22 mouse cellular contexts compared by ENCODE assay signal in genomic region chr14:8993421-8993820, GRCm38 (mm10).
DNase-seq lines count a peak whose midpoint lies in the region; ATAC-seq and TF ChIP-seq lines count a peak whose summit lies in the region.
"Had no signal": no experiment of that assay in that cellular context is flagged by ENCODE, and none has a peak within 500 bp of the region (broad histone marks: within the 10 kb centered on the region; RNA-seq: fewer than 3 reads in every experiment).

No protein-coding gene starts in this region.

- no peak overlapping the region for H3K4me3 ChIP-seq in hindbrain, embryonic 13.5 days
- no peak overlapping the region for H3K4me3 ChIP-seq in hindbrain, embryonic 12.5 days
- H3K4me3 ChIP-seq in neural tube, embryonic 14.5 days (ENCODE audit: low read depth, low read length) = no peak overlapping the region
- H3K4me3 ChIP-seq in intestine, postnatal 0 days (ENCODE audit: low read depth, low read length) = no peak overlapping the region
- no peak overlapping the region for H3K4me3 ChIP-seq in liver, embryonic 12.5 days
- H3K4me3 ChIP-seq: embryonic facial prominence, embryonic 10.5 days; embryonic facial prominence, embryonic 12.5 days; forebrain, embryonic 13.5 days; forebrain, embryonic 15.5 days had no signal

- WGBS in hindbrain, embryonic 13.5 days = 60% methylated on average over 1 of the region's 1 CpGs
- WGBS in hindbrain, embryonic 12.5 days = 76% methylated on average over 1 of the region's 1 CpGs
- WGBS in neural tube, embryonic 14.5 days = 21% methylated on average over 1 of the region's 1 CpGs
- 65% methylated on average over 1 of the region's 1 CpGs for WGBS in intestine, postnatal 0 days
- WGBS in liver, embryonic 12.5 days (ENCODE audit: insufficient replicate concordance) = 76% methylated on average over 1 of the region's 1 CpGs

- no peak overlapping the region for H3K9ac ChIP-seq in hindbrain, embryonic 13.5 days
- no peak overlapping the region for H3K9ac ChIP-seq in hindbrain, embryonic 12.5 days
- H3K9ac ChIP-seq in neural tube, embryonic 14.5 days (replicated peaks; ENCODE audit: low read depth, low read length) = no peak overlapping the region
- H3K9ac ChIP-seq in intestine, postnatal 0 days (ENCODE audit: low read depth, low read length) = no peak overlapping the region
- no peak overlapping the region for H3K9ac ChIP-seq in liver, embryonic 12.5 days
- H3K9ac ChIP-seq: embryonic facial prominence, embryonic 12.5 days; forebrain, embryonic 13.5 days; forebrain, embryonic 15.5 days; forebrain, postnatal 0 days had no signal

- no peaks in the 10 kb centered on the region for H3K27me3 ChIP-seq in hindbrain, embryonic 13.5 days
- no peaks in the 10 kb centered on the region for H3K27me3 ChIP-seq in hindbrain, embryonic 12.5 days
- no peaks in the 10 kb centered on the region for H3K27me3 ChIP-seq in neural tube, embryonic 14.5 days (ENCODE audit: control insufficient read depth, insufficient read depth, low read length)
- H3K27me3 ChIP-seq in intestine, postnatal 0 days (replicated peaks; ENCODE audit: control insufficient read depth, insufficient read depth, low read length) = no peaks in the 10 kb centered on the region
- no peaks in the 10 kb centered on the region for H3K27me3 ChIP-seq in liver, embryonic 12.5 days (replicated peaks)
- H3K27me3 ChIP-seq: embryonic facial prominence, embryonic 12.5 days; forebrain, embryonic 13.5 days; forebrain, embryonic 15.5 days had no signal

- TF ChIP-seq CTCF in intestine, postnatal 0 days (IDR thresholded peaks at IDR 0.05; ENCODE audit: low read depth) = no peak

- H3K4me1 ChIP-seq in hindbrain, embryonic 13.5 days (replicated peaks) = no peaks in the 10 kb centered on the region
- H3K4me1 ChIP-seq in hindbrain, embryonic 12.5 days = no peaks in the 10 kb centered on the region
- H3K4me1 ChIP-seq in neural tube, embryonic 14.5 days (ENCODE audit: control insufficient read depth, insufficient read depth, low read length) = no peaks in the 10 kb centered on the region
- no peaks in the 10 kb centered on the region for H3K4me1 ChIP-seq in intestine, postnatal 0 days (replicated peaks; ENCODE audit: control insufficient read depth, insufficient read depth, low read length)
- H3K4me1 ChIP-seq in liver, embryonic 12.5 days = no peaks in the 10 kb centered on the region
- H3K4me1 ChIP-seq: embryonic facial prominence, embryonic 10.5 days; embryonic facial prominence, embryonic 12.5 days; forebrain, embryonic 13.5 days; forebrain, embryonic 15.5 days had no signal

- no peaks in the 10 kb centered on the region for H3K9me3 ChIP-seq in hindbrain, embryonic 13.5 days
- no peaks in the 10 kb centered on the region for H3K9me3 ChIP-seq in hindbrain, embryonic 12.5 days (replicated peaks)
- no peaks in the 10 kb centered on the region for H3K9me3 ChIP-seq in neural tube, embryonic 14.5 days (ENCODE audit: control insufficient read depth, low read length)
- H3K9me3 ChIP-seq in intestine, postnatal 0 days (ENCODE audit: control insufficient read depth) = no peaks in the 10 kb centered on the region
- H3K9me3 ChIP-seq in liver, embryonic 12.5 days (replicated peaks) = no peaks in the 10 kb centered on the region
- H3K9me3 ChIP-seq: embryonic facial prominence, embryonic 10.5 days; embryonic facial prominence, embryonic 12.5 days; forebrain, embryonic 13.5 days; forebrain, embryonic 15.5 days had no signal

- DNase-seq in R1 (ENCODE audit: low read depth, low spot score) = peak; percentile 11
- peak; percentile 1 for DNase-seq in forelimb bud, embryonic 11.5 days (ENCODE audit: low read depth, low spot score)
- no peak for DNase-seq in ovary, postnatal 10 days (ENCODE audit: low spot score)
- DNase-seq: adrenal gland, adult 2 months; adrenal gland, postnatal 10 days; adrenal gland, postnatal 25 days; B cell, adult 2 months; cerebellum, adult 11-12 months; cerebellum, adult 2 months; cerebellum, adult 9-10 months; cerebellum, postnatal 10 days; cerebellum, postnatal 25 days; forebrain, postnatal 0 days had no signal

- H3K27ac ChIP-seq in hindbrain, embryonic 13.5 days = no peak overlapping the region
- H3K27ac ChIP-seq in hindbrain, embryonic 12.5 days = no peak overlapping the region
- H3K27ac ChIP-seq in neural tube, embryonic 14.5 days (ENCODE audit: low read depth, low read length) = no peak overlapping the region
- no peak overlapping the region for H3K27ac ChIP-seq in intestine, postnatal 0 days (ENCODE audit: low read depth, low read length)
- H3K27ac ChIP-seq in liver, embryonic 12.5 days = no peak overlapping the region
- H3K27ac ChIP-seq: embryonic facial prominence, embryonic 10.5 days; embryonic facial prominence, embryonic 12.5 days; forebrain, embryonic 13.5 days; forebrain, embryonic 15.5 days had no signal

- no peak overlapping the region for H3K4me2 ChIP-seq in hindbrain, embryonic 13.5 days
- H3K4me2 ChIP-seq in hindbrain, embryonic 12.5 days (replicated peaks) = no peak overlapping the region
- no peak overlapping the region for H3K4me2 ChIP-seq in neural tube, embryonic 14.5 days (ENCODE audit: low read depth, low read length)
- no peak overlapping the region for H3K4me2 ChIP-seq in intestine, postnatal 0 days (replicated peaks; ENCODE audit: low read depth)
- no peak overlapping the region for H3K4me2 ChIP-seq in liver, embryonic 12.5 days
- H3K4me2 ChIP-seq: embryonic facial prominence, embryonic 12.5 days; forebrain, embryonic 13.5 days; forebrain, embryonic 15.5 days had no signal

- H3K36me3 ChIP-seq in hindbrain, embryonic 13.5 days = no peaks in the 10 kb centered on the region
- no peaks in the 10 kb centered on the region for H3K36me3 ChIP-seq in hindbrain, embryonic 12.5 days
- no peaks in the 10 kb centered on the region for H3K36me3 ChIP-seq in neural tube, embryonic 14.5 days (ENCODE audit: control insufficient read depth, insufficient read depth, low read length)
- no peaks in the 10 kb centered on the region for H3K36me3 ChIP-seq in intestine, postnatal 0 days (ENCODE audit: control insufficient read depth, insufficient read depth)
- no peaks in the 10 kb centered on the region for H3K36me3 ChIP-seq in liver, embryonic 12.5 days
- H3K36me3 ChIP-seq: embryonic facial prominence, embryonic 10.5 days; embryonic facial prominence, embryonic 12.5 days; forebrain, embryonic 15.5 days had no signal

- peak; percentile 57; the same call in 1 of the 2 replicates for ATAC-seq in hindbrain, embryonic 13.5 days (ENCODE audit: low FRiP score)
- ATAC-seq in hindbrain, embryonic 12.5 days (ENCODE audit: low FRiP score) = no peak
- peak; percentile 81 for ATAC-seq in neural tube, embryonic 14.5 days (ENCODE audit: low read depth)
- ATAC-seq in intestine, postnatal 0 days = no peak
- ATAC-seq in liver, embryonic 12.5 days = no peak
- ATAC-seq: forebrain, embryonic 13.5 days; forebrain, embryonic 15.5 days; forebrain, postnatal 0 days had no signal

Comparison
In these comparisons a context has a peak if more than half of its experiments do, and no peak if none do; other contexts are left out.
1. ATAC-seq: peak in hindbrain, embryonic 13.5 days (single experiment) and neural tube, embryonic 14.5 days (single experiment); none in hindbrain, embryonic 12.5 days (single experiment), intestine, postnatal 0 days (single experiment) and liver, embryonic 12.5 days (single experiment).